Mouse (Mus musculus) spleen, adult 2 months (tissue): ENCODE data around the gene Lpcat2.

ENCODE experiments used
- CTCF ChIP-seq: fragments of 200-500 bp; IDR thresholded peaks from 2 replicates; pipeline ENCODE4 v1.5.1; 2011; ENCODE audit warnings: mild to moderate bottlenecking, inconsistent platforms; ENCODE audit not compliant: insufficient read depth, insufficient read length, insufficient replicate concordance; ENCODE audit errors: extremely low read depth
- POLR2A ChIP-seq: fragments of 200-500 bp; IDR thresholded peaks from 2 replicates; pipeline ENCODE4 v1.6.1; 2011; ENCODE audit warnings: low read depth, low read length, inconsistent platforms

DNA sequence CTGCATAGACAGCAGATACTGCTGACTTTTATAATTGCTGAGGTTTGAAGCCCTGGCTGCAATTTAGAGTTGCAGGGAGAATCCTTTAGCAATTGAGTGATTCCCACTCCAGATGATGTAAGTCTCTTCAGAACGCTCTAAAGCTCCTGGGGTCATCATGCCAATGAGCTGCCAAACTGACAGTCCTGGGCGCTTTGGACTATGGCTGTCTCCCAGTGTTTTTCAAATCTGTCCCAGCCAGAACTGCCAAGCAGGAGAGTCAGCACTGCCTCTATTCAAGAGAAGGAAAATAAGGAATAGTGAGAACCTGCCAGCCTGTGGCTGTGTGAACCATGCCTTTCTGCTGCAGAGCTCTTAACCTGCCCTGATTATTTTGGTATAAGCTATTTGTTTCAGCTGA is 47.8 kb downstream of the Lpcat2 start:
- TF ChIP-seq CTCF = no peak
- no peak for TF ChIP-seq POLR2A
